Mouse (Mus musculus) Muller cell, postnatal 12 days (primary cell): ENCODE results near the gene Adgrv1.
"Not testable (repeated sequence)": the region's sequence is repeated elsewhere in the genome, so short reads cannot be mapped to it uniquely, and the experiment has no call there.

Experiments used
- DNase-seq: peaks from one replicate; pipeline ENCODE4 v3.0.0-alpha.2; 2015; ENCODE audit errors: inconsistent ontology term

The Adgrv1 gene

DNA sequence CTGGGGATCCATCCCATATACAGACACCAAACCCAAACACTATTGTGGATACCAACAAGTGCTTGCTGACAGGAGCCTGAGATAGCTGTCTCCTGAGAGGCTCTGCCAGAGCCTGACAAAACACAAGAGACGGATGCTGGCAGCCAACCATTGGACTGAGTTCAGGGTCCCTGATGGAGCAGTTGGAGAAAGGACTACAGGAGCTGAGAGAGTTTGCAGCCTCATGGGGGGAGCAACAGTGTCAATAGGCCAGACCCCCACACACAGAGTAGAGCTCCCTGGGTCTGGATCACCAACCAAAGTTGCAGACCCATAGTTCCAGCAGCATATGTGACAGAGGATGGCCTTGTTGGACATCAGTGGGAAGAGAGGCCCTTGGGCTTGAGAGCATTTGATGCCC, 5.1 kb downstream of the Adgrv1 start:
- not testable (repeated sequence) for DNase-seq

- DNase-seq = no peak
Observed at GRCm38 (mm10) chr13:81610349-81610748, 22.6 kb downstream of the Adgrv1 start.

DNA sequence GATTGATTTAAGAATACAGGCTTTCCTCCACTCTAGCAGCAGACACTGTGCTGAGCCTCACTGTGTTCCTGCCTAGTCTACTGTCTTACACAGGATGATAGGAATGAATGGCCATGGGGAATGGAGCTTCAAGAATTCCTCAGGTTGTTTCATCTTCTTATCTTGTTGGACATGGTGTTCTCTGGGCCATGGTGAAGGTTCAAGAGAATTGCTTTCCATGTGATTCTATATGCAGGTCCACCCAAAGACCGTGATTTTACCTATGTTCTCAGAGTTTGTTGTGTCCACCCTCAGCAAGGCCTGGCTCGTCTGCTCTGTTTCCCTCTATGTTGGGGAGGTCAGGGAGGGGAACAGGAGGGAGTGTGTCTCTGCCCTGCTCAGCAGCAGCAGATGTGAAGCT, 26.0 kb downstream of the Adgrv1 start:
- no peak for DNase-seq

- no peak for DNase-seq
Observed at GRCm38 (mm10) chr13:81596910-81597607, 35.9 kb downstream of the Adgrv1 start.

DNA sequence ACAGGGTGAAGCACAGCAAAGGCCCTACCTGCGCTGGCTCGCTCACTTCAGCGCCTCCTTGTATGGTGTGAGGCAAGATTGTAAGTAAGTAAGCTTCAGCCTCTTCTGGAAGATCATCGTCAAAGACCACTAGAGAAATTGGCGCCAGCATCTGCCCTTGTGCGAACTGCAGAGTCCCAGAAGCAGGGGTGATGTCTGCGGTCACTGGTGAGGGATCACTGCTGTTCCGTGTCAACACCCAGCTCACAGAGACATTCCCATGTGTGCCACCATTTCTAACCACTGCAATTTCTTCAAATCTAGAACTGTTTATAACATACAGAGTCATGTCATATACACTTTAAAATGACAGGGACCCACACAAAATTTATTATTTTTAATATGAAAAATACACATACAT, 54.3 kb downstream of the Adgrv1 start:
- DNase-seq = no peak

GRCm38 (mm10) chr13:81570241-81570821, 62.6 kb downstream of the Adgrv1 start:
- DNase-seq = peak; percentile 89

DNA sequence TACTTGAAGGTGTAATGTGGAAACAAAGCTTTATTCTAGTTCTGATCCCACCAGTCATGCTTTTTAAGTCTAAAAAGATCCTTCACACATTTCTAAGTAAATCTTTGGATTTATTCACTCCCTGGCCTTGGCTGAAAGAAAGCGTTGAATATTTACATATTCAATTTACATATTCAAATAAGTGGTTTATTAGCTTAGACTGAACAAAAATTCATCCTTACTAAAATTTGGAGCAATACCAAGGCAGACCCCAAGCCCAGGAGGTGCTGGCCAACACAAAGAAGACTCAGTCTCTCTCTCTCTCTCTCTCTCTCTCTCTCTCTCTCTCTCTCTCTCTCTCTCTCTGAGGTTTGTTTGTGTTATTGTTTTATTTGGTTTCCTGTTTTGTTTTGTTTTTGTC, 82.9 kb downstream of the Adgrv1 start:
- DNase-seq = no peak

DNA sequence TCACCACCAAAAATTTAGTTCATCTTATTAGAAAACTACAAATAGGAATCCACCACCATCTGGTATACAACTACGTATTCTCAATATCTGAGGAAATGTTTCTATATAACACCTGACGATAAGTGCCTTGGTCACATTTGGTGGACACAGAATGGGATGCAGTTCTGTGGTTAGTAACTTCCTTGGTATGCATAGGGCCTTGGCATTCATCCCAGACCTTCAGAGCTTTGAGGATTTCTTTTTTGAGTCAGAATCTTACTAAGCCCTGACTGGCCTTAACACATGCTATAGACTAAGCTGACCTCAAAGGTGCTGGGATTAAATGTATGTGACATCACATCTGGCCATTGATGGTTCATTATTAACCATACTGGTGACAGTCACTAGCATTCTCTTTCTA, 98.0 kb downstream of the Adgrv1 start:
- peak; percentile 26 for DNase-seq

DNA sequence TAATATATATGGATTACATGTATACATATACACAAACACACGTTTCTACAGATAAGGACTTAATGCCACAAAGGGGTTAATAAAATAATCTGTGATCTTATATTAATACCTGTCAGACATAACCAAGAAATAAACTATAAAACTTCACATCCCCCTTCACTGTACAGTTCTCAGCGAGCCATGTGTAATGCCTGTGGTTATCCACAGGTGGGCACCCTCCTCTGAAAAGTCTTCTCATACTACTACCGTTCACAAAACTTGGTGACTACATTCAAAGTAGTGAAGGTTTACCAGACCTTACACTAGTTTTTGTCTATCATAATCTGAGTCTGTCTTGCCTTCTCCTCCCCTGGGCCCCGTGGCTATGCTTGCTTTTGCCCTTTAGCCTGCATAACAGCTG, 106.3 kb downstream of the Adgrv1 start:
- DNase-seq = no peak

GRCm38 (mm10) chr13:81510142-81510541, 122.8 kb downstream of the Adgrv1 start:
- no peak for DNase-seq

DNA sequence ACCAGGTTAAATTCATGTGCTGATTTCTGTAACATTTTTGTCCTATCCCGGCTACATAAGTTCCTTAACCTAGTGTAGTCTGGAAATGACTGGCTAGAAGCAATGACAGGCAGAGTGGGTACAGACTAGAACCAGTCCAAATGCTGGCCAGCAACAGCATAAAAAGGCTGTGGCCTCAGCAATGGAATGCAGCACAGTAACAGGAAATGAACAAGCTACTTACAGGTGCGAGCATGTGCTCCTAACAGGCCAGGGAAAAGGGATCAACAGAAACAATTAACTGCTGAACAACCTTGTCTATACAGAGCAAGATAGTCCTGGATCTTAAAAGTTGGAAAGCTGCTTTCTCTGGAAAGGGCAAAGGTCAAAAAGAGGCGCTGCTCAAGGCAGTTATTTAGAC, 135.9 kb downstream of the Adgrv1 start:
- no peak for DNase-seq

DNA sequence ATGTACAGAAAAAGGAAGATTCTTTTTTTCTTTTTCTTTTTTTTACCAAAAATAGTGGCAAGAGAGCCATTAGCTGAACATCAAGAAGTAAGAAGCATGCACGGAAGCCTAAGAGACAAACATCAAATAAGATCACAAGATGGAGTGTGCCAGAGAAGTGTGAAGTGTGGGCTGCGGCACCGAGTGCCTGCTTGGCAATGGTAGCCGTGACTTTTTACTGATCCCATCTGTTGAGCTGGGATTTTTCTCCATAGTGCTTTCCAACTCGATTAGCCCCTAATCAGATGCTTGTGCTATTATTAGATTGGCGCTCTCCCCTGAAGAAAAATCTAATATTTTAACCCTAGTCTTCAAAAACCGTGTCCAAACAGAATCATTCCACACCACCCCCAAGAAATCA, 141.0 kb downstream of the Adgrv1 start:
- DNase-seq = no peak

- DNase-seq = no peak
Observed at GRCm38 (mm10) chr13:81486980-81487379, 146.0 kb downstream of the Adgrv1 start.

DNA sequence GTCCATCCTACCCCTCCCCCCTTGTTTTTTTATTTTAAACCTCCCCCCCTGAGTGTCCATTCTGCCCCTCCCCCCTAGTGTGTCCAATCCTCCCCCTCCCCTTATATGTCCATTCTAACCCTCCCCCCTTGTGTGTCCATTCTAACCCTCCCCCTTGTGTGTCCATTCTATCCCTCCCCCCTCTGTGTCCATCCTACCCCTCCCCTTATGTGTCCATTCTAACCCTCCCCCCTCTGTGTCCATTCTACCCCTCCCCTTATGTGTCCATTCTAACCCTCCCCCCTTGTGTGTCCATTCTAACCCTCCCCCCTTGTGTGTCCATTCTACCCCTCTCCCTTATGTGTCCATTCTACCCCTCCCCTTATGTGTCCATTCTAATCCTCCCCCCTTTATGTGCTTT, 159.2 kb downstream of the Adgrv1 start:
- DNase-seq = no peak

DNA sequence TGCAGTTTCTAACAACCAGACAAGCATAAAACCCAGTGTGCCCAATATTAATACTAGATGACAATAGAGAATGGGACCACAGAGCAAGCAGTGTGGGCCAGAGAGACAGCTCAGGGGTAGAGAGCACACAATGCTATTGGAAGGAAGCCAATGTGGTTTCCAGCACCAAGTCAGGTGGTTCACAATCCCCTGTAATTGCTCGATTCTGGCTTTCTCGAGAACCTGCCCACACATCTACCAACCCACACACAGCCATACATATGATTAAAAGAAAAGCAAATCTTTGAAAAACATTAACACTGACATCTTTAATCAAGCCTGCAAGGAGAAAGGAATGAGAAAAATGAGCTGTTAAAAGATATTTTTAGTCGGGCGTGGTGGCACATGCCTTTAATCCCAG, 166.3 kb downstream of the Adgrv1 start:
- DNase-seq = peak; percentile 84

DNA sequence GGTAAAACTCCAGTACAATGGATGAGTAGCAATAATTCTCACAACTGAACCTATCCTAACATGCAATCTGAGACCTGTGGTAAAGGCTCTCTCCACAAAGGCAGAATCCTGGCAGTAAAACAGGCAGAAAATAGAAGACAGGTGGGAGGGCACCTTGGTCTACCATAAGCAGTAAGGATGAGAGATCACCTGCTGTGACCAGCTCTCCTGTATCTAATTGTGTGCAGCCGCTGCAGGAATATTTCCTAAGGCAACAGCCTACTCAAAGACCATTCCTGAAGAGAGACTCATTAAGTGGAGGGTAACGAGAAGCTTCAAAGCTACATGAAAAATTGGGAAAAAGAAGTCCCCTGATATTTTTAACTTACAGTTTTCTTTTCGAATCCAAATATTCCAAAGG, 167.2 kb downstream of the Adgrv1 start:
- no peak for DNase-seq

DNA sequence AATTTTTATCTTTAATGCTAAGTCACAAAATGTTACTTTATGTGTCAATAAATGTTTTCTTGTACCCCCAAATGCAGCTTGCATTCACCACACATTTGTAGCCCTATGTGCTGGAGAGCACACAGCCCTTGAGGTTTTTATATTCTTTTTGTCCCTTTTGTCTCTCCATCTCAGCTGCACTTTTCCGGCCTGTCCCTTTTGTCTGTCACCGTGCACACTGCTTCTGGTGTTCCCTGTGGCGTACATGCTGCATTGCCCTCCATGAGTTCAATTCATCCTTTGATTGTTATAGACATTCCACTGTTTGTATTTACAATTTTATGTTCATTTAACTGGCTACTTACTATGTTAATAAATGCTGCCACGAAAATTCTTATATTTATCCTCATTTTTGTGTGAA, 183.3 kb downstream of the Adgrv1 start:
- no peak for DNase-seq

GRCm38 (mm10) chr13:81449198-81449597, 183.8 kb downstream of the Adgrv1 start:
- DNase-seq = no peak

- no peak for DNase-seq
Observed at GRCm38 (mm10) chr13:81441412-81441811, 191.5 kb downstream of the Adgrv1 start.

DNA sequence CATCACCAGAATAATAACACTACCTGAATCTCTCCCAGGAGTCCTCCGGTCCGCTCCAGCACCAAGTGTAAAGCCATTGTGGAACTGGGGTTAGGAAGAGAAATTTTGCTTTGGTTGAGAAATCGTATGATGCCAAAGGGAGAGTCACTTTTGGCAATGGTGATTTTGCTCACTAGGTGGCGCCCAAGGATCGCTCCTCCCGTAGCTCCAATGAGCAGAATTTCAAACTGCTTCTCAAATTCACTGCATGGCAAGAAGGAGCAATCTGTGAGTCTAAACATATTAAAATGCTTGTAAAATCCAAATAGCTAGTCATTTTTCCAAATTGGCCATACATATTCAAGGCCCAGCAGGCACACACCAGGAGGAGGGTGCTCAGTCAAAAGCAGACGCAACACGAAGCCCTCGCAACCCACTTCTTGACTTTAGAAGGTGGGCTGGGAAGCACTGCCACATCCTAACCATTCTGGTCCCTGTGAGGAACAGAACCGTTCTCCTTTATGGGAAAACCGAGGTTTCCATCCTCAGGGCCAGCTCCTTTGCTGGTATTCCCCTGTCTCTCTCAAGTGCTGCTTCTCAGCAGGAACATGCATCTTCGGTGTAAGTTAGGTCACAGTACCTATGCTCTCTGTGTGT, 193.4 kb downstream of the Adgrv1 start:
- peak; percentile 30 for DNase-seq

DNA sequence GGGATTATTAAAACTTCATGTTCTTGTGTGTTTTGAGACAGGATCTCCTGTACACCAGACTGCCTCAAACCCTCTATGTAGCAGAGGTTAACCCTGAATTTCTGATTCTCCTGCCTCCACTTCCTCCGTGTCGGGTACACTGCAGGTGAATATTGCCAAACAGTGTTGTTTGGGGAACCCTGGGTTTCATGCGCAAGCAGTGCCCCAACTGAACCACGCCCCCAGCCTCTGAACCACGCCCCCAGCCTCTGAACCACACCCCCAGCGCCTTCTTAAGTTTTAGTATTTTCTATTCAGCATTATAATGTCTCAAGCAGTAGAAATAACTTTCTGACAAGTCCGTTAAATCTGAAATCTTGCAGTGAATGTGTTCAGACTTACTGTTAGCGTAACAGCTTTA, 195.9 kb downstream of the Adgrv1 start:
- no peak for DNase-seq

DNA sequence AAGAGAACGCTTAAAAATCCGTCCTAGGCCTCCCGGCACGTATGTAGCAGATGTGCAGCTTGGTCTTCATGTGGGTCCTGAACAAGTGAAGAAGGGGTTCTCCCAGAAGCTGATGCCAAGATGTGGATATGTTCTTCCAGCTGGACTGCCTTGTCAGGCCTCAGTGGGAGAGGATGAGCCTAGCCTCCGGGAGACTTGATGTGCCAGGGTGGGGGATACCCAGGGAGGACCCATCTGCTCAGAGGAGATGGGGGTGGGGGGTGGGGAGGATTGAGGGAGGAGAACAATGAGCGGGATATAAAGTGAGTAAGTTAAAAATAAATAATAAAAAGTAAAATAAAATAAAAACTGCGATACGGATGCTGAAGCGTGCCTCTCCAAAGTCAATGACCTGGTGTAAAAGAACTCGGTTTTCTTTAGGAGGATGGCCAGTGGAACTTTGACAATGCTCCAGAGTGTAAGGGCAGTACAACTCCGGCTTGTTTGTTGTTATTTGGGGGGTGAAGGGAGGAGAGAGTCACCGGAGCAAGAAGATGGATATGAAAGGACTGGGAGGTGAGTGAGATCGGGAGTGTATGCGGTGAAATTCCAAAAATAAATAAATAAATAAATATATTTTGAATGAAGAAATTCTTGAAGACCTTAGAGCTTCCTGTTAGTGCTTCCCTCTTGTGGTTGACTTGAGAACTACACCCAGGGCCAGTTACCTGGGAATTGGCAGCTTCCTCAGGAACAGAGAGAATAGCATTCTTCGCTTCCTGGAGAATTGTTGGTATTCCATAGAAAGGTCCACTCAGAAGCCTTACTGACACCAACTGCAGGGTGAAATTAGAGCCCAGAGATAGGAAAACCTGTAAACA, 205.8 kb downstream of the Adgrv1 start:
- DNase-seq = peak; percentile 22
